Mouse (Mus musculus) MEL (cell line): ENCODE data around the gene Nos1. TPM values are rescaled to one million over a fixed set of nuclear protein-coding genes. Genes with fewer than 3 reads are reported as not detected.

Source experiments
- DNase-seq: peaks from one replicate; pipeline ENCODE4 v3.0.0; 2011; ENCODE audit warnings: low read depth, low spot score
- H3K27ac ChIP-seq: 2 replicates; pipeline ENCODE4 v1.5.1; 2012; ENCODE audit warnings: low read depth, mild to moderate bottlenecking, control low read depth, low read length, moderate library complexity; ENCODE audit not compliant: control insufficient read depth
- H3K27me3 ChIP-seq, 2 experiments: fragments of 150-350 bp in 1 of 2; sonication (generic) in 1 of 2; 2 replicates each; pipeline ENCODE4 v1.6.1; 2012; ENCODE audit warnings: low read length in 2 of 2, mild to moderate bottlenecking in 2 of 2, improper control_type of control experiment in 1 of 2, moderate library complexity in 1 of 2; ENCODE audit not compliant: insufficient read depth in 2 of 2, control insufficient read depth in 1 of 2
- H3K36me3 ChIP-seq, 2 experiments: 2 replicates each; pipeline ENCODE4 v1.6.1; 2012 to 2014; ENCODE audit warnings: low read length in 2 of 2, improper control_type of control experiment in 1 of 2, inconsistent platforms in 1 of 2, mild to moderate bottlenecking in 1 of 2; ENCODE audit not compliant: insufficient read depth in 2 of 2, control insufficient read depth in 1 of 2
- H3K4me1 ChIP-seq, 2 experiments: fragments of 150-350 bp in 1 of 2; sonication (generic) in 1 of 2; 2 replicates each; pipeline ENCODE4 v1.6.1; 2012; ENCODE audit warnings: low read length in 2 of 2, improper control_type of control experiment in 1 of 2, mild to moderate bottlenecking in 1 of 2; ENCODE audit not compliant: insufficient read depth in 2 of 2, control insufficient read depth in 1 of 2
- H3K4me3 ChIP-seq, 2 experiments: fragments of 150-350 bp in 1 of 2; sonication (generic) in 1 of 2; 2 replicates each; pipeline ENCODE4 v1.5.1; 2012; ENCODE audit warnings: low read depth in 2 of 2, low read length in 2 of 2, mild to moderate bottlenecking in 2 of 2, moderate library complexity in 2 of 2, control low read depth in 1 of 2, improper control_type of control experiment in 1 of 2; ENCODE audit not compliant: control insufficient read depth in 1 of 2, insufficient read depth in 1 of 2
- H3K79me2 ChIP-seq: 2 replicates; pipeline ENCODE4 v1.6.1; 2012; ENCODE audit warnings: mild to moderate bottlenecking, low read length, moderate library complexity; ENCODE audit not compliant: control insufficient read depth, poor library complexity, insufficient read depth
- H3K9ac ChIP-seq: 2 replicates; pipeline ENCODE4 v1.6.1; 2012; ENCODE audit warnings: low read depth, mild to moderate bottlenecking, control low read depth, low read length, moderate library complexity; ENCODE audit not compliant: control insufficient read depth, poor library complexity, severe bottlenecking
- H3K9me3 ChIP-seq: fragments of 150-350 bp; sonication (generic); replicated peaks from 2 replicates; pipeline ENCODE4 v1.6.1; 2012; ENCODE audit warnings: mild to moderate bottlenecking, low read length, improper control_type of control experiment, moderate library complexity; ENCODE audit not compliant: insufficient read depth
- CHD1 ChIP-seq: IDR thresholded peaks from 2 replicates; pipeline ENCODE4 v1.6.1; 2012; ENCODE audit warnings: low read depth, mild to moderate bottlenecking, inconsistent platforms, low read length, improper control_type of control experiment
- CHD2 ChIP-seq: IDR thresholded peaks from 2 replicates; pipeline ENCODE4 v1.6.1; 2011; ENCODE audit warnings: low read length, improper control_type of control experiment
- CTCF ChIP-seq, 3 experiments: IDR thresholded peaks in 2 of 3; conservative IDR thresholded peaks in 1 of 3; 2 replicates each; pipeline ENCODE4 v1.5.1; 2011 to 2012; ENCODE audit warnings: low read length in 3 of 3, low read depth in 2 of 3, mild to moderate bottlenecking in 2 of 3, improper control_type of control experiment in 1 of 3, inconsistent platforms in 1 of 3, mixed read lengths in 1 of 3, moderate library complexity in 1 of 3; ENCODE audit not compliant: control insufficient read depth in 1 of 3, insufficient read depth in 1 of 3, poor library complexity in 1 of 3, severe bottlenecking in 1 of 3
- E2F4 ChIP-seq: IDR thresholded peaks from 2 replicates; pipeline ENCODE4 v1.6.1; 2011; ENCODE audit warnings: low read depth, low read length, improper control_type of control experiment, borderline replicate concordance
- ELF1 ChIP-seq: IDR thresholded peaks from 2 replicates; pipeline ENCODE4 v1.6.1; 2014; ENCODE audit warnings: low read depth, mild to moderate bottlenecking, inconsistent platforms, low read length, improper control_type of control experiment, moderate library complexity
- EP300 ChIP-seq, 2 experiments: IDR thresholded peaks; 2 replicates each; pipeline ENCODE4 v1.6.1; 2011; ENCODE audit warnings: improper control_type of control experiment in 2 of 2, low read length in 2 of 2, low read depth in 1 of 2, mild to moderate bottlenecking in 1 of 2
- ETS1 ChIP-seq: IDR thresholded peaks from 2 replicates; pipeline ENCODE4 v1.6.1; 2012; ENCODE audit warnings: low read depth, mild to moderate bottlenecking, inconsistent platforms, low read length, improper control_type of control experiment, moderate library complexity
- GABPA ChIP-seq: IDR thresholded peaks from 2 replicates; pipeline ENCODE4 v1.6.1; 2012; ENCODE audit warnings: low read depth, mild to moderate bottlenecking, inconsistent platforms, low read length, improper control_type of control experiment, moderate library complexity
- GATA1 ChIP-seq: IDR thresholded peaks from 2 replicates; pipeline ENCODE4 v1.6.1; 2011; ENCODE audit warnings: low read depth, low read length, improper control_type of control experiment
- HCFC1 ChIP-seq: IDR thresholded peaks from 2 replicates; pipeline ENCODE4 v1.6.1; 2012; ENCODE audit warnings: low read depth, mild to moderate bottlenecking, inconsistent platforms, low read length, improper control_type of control experiment, moderate library complexity
- JUND ChIP-seq: IDR thresholded peaks from 2 replicates; pipeline ENCODE4 v1.6.1; 2011; ENCODE audit warnings: low read depth, mild to moderate bottlenecking, improper control_type of control experiment, low read length
- KAT2A ChIP-seq: conservative IDR thresholded peaks from 2 replicates; pipeline ENCODE4 v1.6.1; 2012; ENCODE audit warnings: low read depth, low read length, improper control_type of control experiment, inconsistent platforms
- MAFK ChIP-seq: IDR thresholded peaks from 2 replicates; pipeline ENCODE4 v1.6.1; 2011; ENCODE audit warnings: low read depth, mild to moderate bottlenecking, low read length, improper control_type of control experiment, borderline replicate concordance
- MAX ChIP-seq: IDR thresholded peaks from 2 replicates; pipeline ENCODE4 v1.6.1; 2011; ENCODE audit warnings: low read length, improper control_type of control experiment
- MEF2A ChIP-seq: IDR thresholded peaks from 2 replicates; pipeline ENCODE4 v1.6.1; 2014; ENCODE audit warnings: low read depth, mild to moderate bottlenecking, inconsistent platforms, low read length, improper control_type of control experiment; ENCODE audit not compliant: poor library complexity, insufficient replicate concordance, severe bottlenecking; ENCODE audit errors: extremely low read depth
- MXI1 ChIP-seq: IDR thresholded peaks from 2 replicates; pipeline ENCODE4 v1.6.1; 2011; ENCODE audit warnings: mild to moderate bottlenecking, low read depth, low read length, improper control_type of control experiment
- MYB ChIP-seq: IDR thresholded peaks from 2 replicates; pipeline ENCODE4 v1.6.1; 2011; ENCODE audit warnings: mild to moderate bottlenecking, low read depth, low read length, improper control_type of control experiment
- NELFE ChIP-seq: IDR thresholded peaks from 2 replicates; pipeline ENCODE4 v1.6.1; 2011; ENCODE audit warnings: low read depth, low read length, improper control_type of control experiment
- POLR2A ChIP-seq, 2 experiments: IDR thresholded peaks; 2 replicates each; pipeline ENCODE4 v1.6.1; 2011 to 2012; ENCODE audit warnings: low read length in 2 of 2, mild to moderate bottlenecking in 2 of 2, control low read depth in 1 of 2, improper control_type of control experiment in 1 of 2, low read depth in 1 of 2, moderate library complexity in 1 of 2; ENCODE audit not compliant: control insufficient read depth in 1 of 2, insufficient read depth in 1 of 2, poor library complexity in 1 of 2
- POLR2AphosphoS2 ChIP-seq: IDR thresholded peaks from 2 replicates; pipeline ENCODE4 v1.6.1; 2011; ENCODE audit warnings: low read length, improper control_type of control experiment
- SIN3A ChIP-seq: IDR thresholded peaks from 2 replicates; pipeline ENCODE4 v1.6.1; 2012; ENCODE audit warnings: low read length, improper control_type of control experiment, inconsistent platforms
- TAL1 ChIP-seq: IDR thresholded peaks from 2 replicates; pipeline ENCODE4 v1.6.1; 2012; ENCODE audit warnings: mild to moderate bottlenecking, inconsistent platforms, low read length, moderate library complexity, mixed read lengths
- TBP ChIP-seq: IDR thresholded peaks from 2 replicates; pipeline ENCODE4 v1.8.0; 2011; ENCODE audit warnings: low read depth, low read length, improper control_type of control experiment
- TCF12 ChIP-seq: IDR thresholded peaks from 2 replicates; pipeline ENCODE4 v1.6.1; 2014; ENCODE audit warnings: low read depth, mild to moderate bottlenecking, inconsistent platforms, low read length, improper control_type of control experiment, moderate library complexity
- UBTF ChIP-seq: IDR thresholded peaks from 2 replicates; pipeline ENCODE4 v1.6.1; 2012; ENCODE audit warnings: low read depth, mild to moderate bottlenecking, inconsistent platforms, low read length, improper control_type of control experiment, moderate library complexity, borderline replicate concordance; ENCODE audit not compliant: insufficient read depth
- ZKSCAN1 ChIP-seq: IDR thresholded peaks from 2 replicates; pipeline ENCODE4 v1.6.1; 2012; ENCODE audit warnings: low read depth, mild to moderate bottlenecking, inconsistent platforms, low read length, improper control_type of control experiment, moderate library complexity
- ZNF384 ChIP-seq: IDR thresholded peaks from 2 replicates; pipeline ENCODE4 v1.6.1; 2012; ENCODE audit warnings: low read depth, mild to moderate bottlenecking, inconsistent platforms, low read length, improper control_type of control experiment
- polyA plus RNA-seq, 2 experiments: library from polyadenylated mRNA; stranded (reverse) in 1 of 2; unstranded in 1 of 2; fragments of >175 nt in 1 of 2; fragments of >200 nt in 1 of 2; gene quantifications; 2 replicates each; pipeline versions ENCODE4 v1.2.1 to v1.2.4; 2012; ENCODE audit warnings: low replicate concordance in 2 of 2, low read depth in 1 of 2; ENCODE audit not compliant: insufficient read length in 2 of 2, insufficient read depth in 1 of 2, missing spikeins in 1 of 2
- total RNA-seq: library from RNA; depleted of rRNA; stranded (reverse); fragments of 300-350 nt; gene quantifications from 2 replicates; pipeline ENCODE4 v1.2.3, GENCODE M21; 2012

Gene Nos1
- total and polyA plus RNA-seq, 3 experiments, result 0.35 to 1.5 TPM; not detected in 1

- DNase-seq, result no peak
- TF ChIP-seq TAL1 (no peak), UBTF (no peak), KAT2A (no peak), ZKSCAN1 (no peak), CTCF (IDR thresholded peaks at IDR 0.05 in 2 of 3, conservative IDR thresholded peaks at IDR 0.05 in 1 of 3; ENCODE audit: control insufficient read depth in 1 of 3, insufficient read depth in 1 of 3, low read depth in 2 of 3, low read length in 3 of 3, poor library complexity in 1 of 3, severe bottlenecking in 1 of 3) (no peak), CHD1 (no peak), EP300 (IDR thresholded peaks at IDR 0.05; ENCODE audit: low read depth in 1 of 2, low read length in 2 of 2) (no peak), ETS1 (no peak), ZNF384 (no peak), GABPA (no peak), MXI1 (no peak), MEF2A (no peak), HCFC1 (no peak), TCF12 (no peak), NELFE (no peak), CHD2 (no peak), POLR2AphosphoS2 (no peak), MYB (no peak), POLR2A (IDR thresholded peaks at IDR 0.05; ENCODE audit: control insufficient read depth in 1 of 2, insufficient read depth in 1 of 2, low read depth in 1 of 2, low read length in 2 of 2, poor library complexity in 1 of 2) (no peak)
- no peaks in the 10 kb centered on the region for H3K9me3 ChIP-seq
- no peaks in the 10 kb centered on the region for H3K4me1 ChIP-seq
- no peak overlapping the region for H3K4me3 ChIP-seq
- no peak overlapping the region for H3K27ac ChIP-seq
- no peak overlapping the region for H3K9ac ChIP-seq
- H3K36me3 ChIP-seq, result no peaks in the 10 kb centered on the region
- no peaks in the 10 kb centered on the region for H3K79me2 ChIP-seq
- H3K27me3 ChIP-seq, result no peaks in the 10 kb centered on the region
Measured at GRCm38 (mm10) chr5:117993550-117993949, 212.7 kb downstream of the Nos1 start.

DNA sequence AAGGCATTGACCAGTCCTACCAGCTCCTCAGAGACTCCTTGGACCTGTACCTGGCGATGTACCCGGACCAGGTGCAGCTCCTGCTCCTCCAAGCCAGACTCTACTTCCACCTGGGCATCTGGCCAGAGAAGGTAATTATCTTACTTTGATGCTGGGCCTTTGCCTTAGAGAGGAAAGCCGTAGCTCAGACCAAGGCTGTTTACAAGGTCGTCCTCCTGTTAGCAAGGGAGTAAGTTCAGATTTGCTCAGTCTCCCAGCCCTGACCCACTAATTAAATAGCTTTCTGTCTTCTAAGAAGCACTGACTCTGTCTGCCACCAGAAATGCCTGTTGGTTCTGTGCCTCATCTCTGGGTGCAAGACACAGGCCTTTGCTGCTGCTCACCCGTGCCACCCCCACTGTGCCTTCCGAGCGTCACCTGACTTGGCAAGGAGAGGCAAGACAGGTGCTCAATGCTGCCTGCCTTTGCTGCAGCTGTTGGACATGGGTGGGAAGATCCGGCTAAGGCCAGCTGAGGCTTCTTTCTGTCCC is 214.6 kb downstream of the Nos1 start:
- H3K79me2 ChIP-seq, result no peaks in the 10 kb centered on the region
- no peak overlapping the region for H3K27ac ChIP-seq
- no peak overlapping the region for H3K4me3 ChIP-seq
- no peaks in the 10 kb centered on the region for H3K4me1 ChIP-seq
- H3K9me3 ChIP-seq, result no peaks in the 10 kb centered on the region
- H3K36me3 ChIP-seq, result no peaks in the 10 kb centered on the region
- H3K27me3 ChIP-seq, result no peaks in the 10 kb centered on the region
- TF ChIP-seq EP300 (IDR thresholded peaks at IDR 0.05; ENCODE audit: low read depth in 1 of 2, low read length in 2 of 2) (no peak), E2F4 (no peak), TBP (no peak), TCF12 (no peak), ELF1 (no peak), CTCF (IDR thresholded peaks at IDR 0.05 in 2 of 3, conservative IDR thresholded peaks at IDR 0.05 in 1 of 3; ENCODE audit: control insufficient read depth in 1 of 3, insufficient read depth in 1 of 3, low read depth in 2 of 3, low read length in 3 of 3, poor library complexity in 1 of 3, severe bottlenecking in 1 of 3) (no peak), JUND (no peak), GATA1 (no peak), MAFK (no peak), ZKSCAN1 (no peak), POLR2AphosphoS2 (no peak), TAL1 (no peak), SIN3A (no peak), MEF2A (no peak), ETS1 (no peak), KAT2A (no peak), MAX (no peak)
- H3K9ac ChIP-seq, result no peak overlapping the region
- no peak for DNase-seq
